Mouse (Mus musculus): ENCODE results near the gene Lag3.

- no peak for TF ChIP-seq GATA1 (IDR thresholded peaks at IDR 0.05; ENCODE audit: low read length)
- TF ChIP-seq TAL1 (IDR thresholded peaks at IDR 0.05; ENCODE audit: low read length) = no peak
These were observed 14.4 kb upstream of the Lag3 start for GRCm38 (mm10) chr6:124925941-124926340.

Data from erythroblast, embryonic 14.5 days (primary cell).